Mouse (Mus musculus): ENCODE results near the gene Usp10. TPM values are rescaled to one million over a fixed set of nuclear protein-coding genes. Genes with fewer than 3 reads are reported as not detected.
A peak's percentile ranks its signal among the peaks of the same experiment; 100 is the strongest.

The Usp10 gene
- polyA plus RNA-seq, 1 experiment from 2014 or later: 90.5 TPM

DNA sequence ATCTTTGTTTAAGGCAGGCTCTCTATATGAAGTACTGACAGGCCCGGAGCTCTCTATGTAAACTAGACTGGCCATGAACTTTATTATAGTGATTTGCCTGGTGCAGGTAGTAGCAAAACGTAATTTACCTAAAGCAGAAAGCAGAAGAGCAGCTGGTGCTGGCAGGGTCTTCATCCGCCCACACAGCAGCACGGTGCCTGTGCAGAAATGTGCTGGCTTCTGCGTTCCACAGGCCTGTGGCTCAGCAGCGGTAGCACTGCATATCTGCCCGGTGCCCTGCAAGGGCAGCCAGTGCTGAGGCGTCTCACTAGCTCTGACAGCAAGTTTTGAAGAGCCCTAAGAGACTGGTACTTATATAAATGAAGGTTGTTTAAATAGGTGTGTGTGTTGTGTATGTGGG, 45.2 kb downstream of the Usp10 start:
- H3K36me3 ChIP-seq (ENCODE audit: control insufficient read depth, insufficient read depth, low read length): peaks cover 79% of the 10 kb centered on the region
- no peaks in the 10 kb centered on the region for H3K9me3 ChIP-seq (ENCODE audit: control insufficient read depth, low read length)
- WGBS: 94% methylated on average over 8 of the region's 8 CpGs
- H3K4me2 ChIP-seq (ENCODE audit: low read depth, low read length): no peak overlapping the region
- H3K9ac ChIP-seq (ENCODE audit: low read depth, low read length): no peak overlapping the region
- no peaks in the 10 kb centered on the region for H3K4me1 ChIP-seq (ENCODE audit: control insufficient read depth, insufficient read depth, low read length)
- H3K27me3 ChIP-seq (replicated peaks; ENCODE audit: control insufficient read depth, insufficient read depth, low read length): no peaks in the 10 kb centered on the region
- no peak overlapping the region for H3K4me3 ChIP-seq (ENCODE audit: low read depth, low read length)
- no peak for ATAC-seq (ENCODE audit: low read depth)
- no peak overlapping the region for H3K27ac ChIP-seq (replicated peaks; ENCODE audit: low read depth, low read length)
- no peak for DNase-seq (ENCODE audit: low spot score)

DNA sequence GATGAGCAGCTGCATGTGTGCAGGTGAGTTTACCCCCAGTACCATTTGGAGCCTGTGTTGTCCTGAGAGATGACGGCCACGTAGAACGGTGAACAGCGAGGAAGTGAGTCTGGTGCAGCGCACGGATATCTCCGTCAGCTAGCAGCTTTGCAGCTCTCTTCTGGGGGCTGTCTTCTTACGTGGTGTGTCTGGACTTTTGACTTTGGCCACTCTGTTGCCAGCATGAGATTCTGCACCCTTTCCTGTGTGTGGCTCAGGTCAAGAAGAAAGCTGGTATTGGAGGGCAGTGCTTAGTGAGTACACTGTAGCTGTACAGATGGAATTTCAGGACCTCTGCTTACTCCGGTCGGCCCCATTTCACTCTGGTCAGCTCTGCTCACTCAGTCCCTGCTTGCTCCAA, 47.9 kb downstream of the Usp10 start:
- H3K27ac ChIP-seq (replicated peaks; ENCODE audit: low read depth, low read length): no peak overlapping the region
- DNase-seq (ENCODE audit: low spot score): no peak
- no peaks in the 10 kb centered on the region for H3K4me1 ChIP-seq (ENCODE audit: control insufficient read depth, insufficient read depth, low read length)
- 92% methylated on average over 10 of the region's 10 CpGs for WGBS
- ATAC-seq (ENCODE audit: low read depth): no peak
- no peaks in the 10 kb centered on the region for H3K27me3 ChIP-seq (replicated peaks; ENCODE audit: control insufficient read depth, insufficient read depth, low read length)
- H3K9me3 ChIP-seq (ENCODE audit: control insufficient read depth, low read length): no peaks in the 10 kb centered on the region
- H3K4me3 ChIP-seq (ENCODE audit: low read depth, low read length): no peak overlapping the region
- H3K4me2 ChIP-seq (ENCODE audit: low read depth, low read length): no peak overlapping the region
- peaks cover 52% of the 10 kb centered on the region for H3K36me3 ChIP-seq (ENCODE audit: control insufficient read depth, insufficient read depth, low read length)
- H3K9ac ChIP-seq (ENCODE audit: low read depth, low read length): no peak overlapping the region

DNA sequence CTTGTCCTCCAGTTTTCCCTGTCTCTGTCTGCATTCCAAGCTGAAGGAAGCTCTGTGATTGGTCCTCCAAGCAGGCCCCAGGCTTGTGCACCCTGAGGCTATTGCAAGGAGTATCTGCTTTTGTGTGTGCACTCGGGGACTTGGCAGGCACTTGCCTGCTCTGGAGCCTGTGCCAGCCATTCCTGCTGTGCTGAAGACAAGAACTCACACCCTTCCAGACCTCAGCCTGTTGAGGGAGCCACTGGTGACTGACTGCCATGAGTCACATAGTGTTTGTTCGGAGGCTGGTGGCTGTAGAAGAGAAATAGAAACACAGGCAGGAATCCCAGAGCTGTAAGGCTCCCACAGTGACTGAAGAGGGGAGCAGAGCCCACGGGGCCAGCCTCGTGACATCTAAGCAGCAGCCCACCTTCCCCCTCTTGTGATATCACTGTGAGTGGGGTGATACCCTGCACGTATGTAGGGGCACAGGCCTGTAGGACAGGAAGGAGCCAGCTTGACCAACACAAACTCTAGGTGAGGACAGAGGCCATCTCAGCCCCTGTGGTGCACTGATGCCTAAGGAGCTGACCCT, 50.5 kb downstream of the Usp10 start:
- peak; percentile 51 for DNase-seq (ENCODE audit: low spot score)
- Histone ChIP-seq H3K27me3 (replicated peaks; ENCODE audit: control insufficient read depth, insufficient read depth, low read length) (no peaks in the 10 kb centered on the region), H3K4me1 (ENCODE audit: control insufficient read depth, insufficient read depth, low read length) (no peaks in the 10 kb centered on the region), H3K4me3 (ENCODE audit: low read depth, low read length) (no peak overlapping the region), H3K9me3 (ENCODE audit: control insufficient read depth, low read length) (no peaks in the 10 kb centered on the region), H3K36me3 (ENCODE audit: control insufficient read depth, insufficient read depth, low read length) (peaks cover 27% of the 10 kb centered on the region), H3K9ac (ENCODE audit: low read depth, low read length) (no peak overlapping the region), H3K27ac (replicated peaks; ENCODE audit: low read depth, low read length) (no peak overlapping the region), H3K4me2 (ENCODE audit: low read depth, low read length) (no peak overlapping the region)
- ATAC-seq (ENCODE audit: low read depth): peak; percentile 62; the same call in 1 of the 2 replicates
- WGBS: 43% methylated on average over 5 of the region's 5 CpGs

DNA sequence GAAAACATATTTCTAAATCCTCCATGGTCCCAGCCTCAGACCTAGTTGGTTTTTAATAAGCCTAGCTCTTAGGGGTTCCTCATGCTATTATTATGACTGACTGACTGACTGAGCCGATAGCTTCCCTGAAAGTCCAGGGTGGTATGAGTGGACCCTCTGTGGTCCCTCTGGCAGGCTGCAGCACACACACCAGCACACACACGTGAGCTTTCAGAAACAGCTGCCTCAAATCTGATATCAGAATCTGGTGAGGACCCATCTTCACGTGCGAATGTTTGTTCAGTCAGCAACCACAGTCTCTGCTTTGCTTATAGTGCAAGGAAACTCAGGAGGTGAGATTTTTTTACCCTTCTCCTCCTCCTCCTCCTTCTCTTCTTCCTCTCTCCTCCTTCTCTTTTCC, 54.7 kb downstream of the Usp10 start:
- no peak overlapping the region for H3K4me3 ChIP-seq (ENCODE audit: low read depth, low read length)
- peaks cover 5% of the 10 kb centered on the region; the same call in 1 of the 2 replicates for H3K9me3 ChIP-seq (ENCODE audit: control insufficient read depth, low read length)
- no peaks in the 10 kb centered on the region for H3K36me3 ChIP-seq (ENCODE audit: control insufficient read depth, insufficient read depth, low read length)
- no peak overlapping the region for H3K9ac ChIP-seq (ENCODE audit: low read depth, low read length)
- 65% methylated on average over 4 of the region's 4 CpGs for WGBS
- no peak for DNase-seq (ENCODE audit: low spot score)
- 0 out of 2 replicates have a peak overlapping the region, but pooled peaks have one; percentile 15 for H3K27ac ChIP-seq (replicated peaks; ENCODE audit: low read depth, low read length)
- H3K27me3 ChIP-seq (replicated peaks; ENCODE audit: control insufficient read depth, insufficient read depth, low read length): no peaks in the 10 kb centered on the region
- ATAC-seq (ENCODE audit: low read depth): no peak
- H3K4me1 ChIP-seq (ENCODE audit: control insufficient read depth, insufficient read depth, low read length): no peaks in the 10 kb centered on the region
- no peak overlapping the region for H3K4me2 ChIP-seq (ENCODE audit: low read depth, low read length)

DNA sequence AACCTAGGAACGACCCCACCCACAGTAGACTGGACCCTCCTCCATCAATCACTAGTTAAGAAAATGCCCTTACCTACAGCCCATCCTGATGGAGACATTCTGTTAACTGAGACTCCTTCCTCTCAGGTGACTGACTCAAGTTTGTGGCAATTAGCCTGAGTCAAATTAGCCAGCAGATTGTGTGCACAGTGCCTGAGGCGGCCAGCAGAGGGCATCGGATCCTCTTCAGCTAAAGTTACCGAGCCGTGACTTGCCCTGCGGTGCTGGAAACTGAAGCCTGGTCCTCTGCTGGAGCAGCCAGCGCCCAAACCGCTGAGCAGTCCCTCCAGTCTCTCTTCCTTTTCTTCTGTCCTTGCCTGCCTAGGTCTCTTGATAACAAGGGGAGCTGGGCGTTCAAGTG, 57.3 kb downstream of the Usp10 start:
- no peak for DNase-seq (ENCODE audit: low spot score)
- Histone ChIP-seq H3K9me3 (ENCODE audit: control insufficient read depth, low read length) (peaks cover 5% of the 10 kb centered on the region; the same call in 1 of the 2 replicates), H3K9ac (ENCODE audit: low read depth, low read length) (no peak overlapping the region), H3K27ac (replicated peaks; ENCODE audit: low read depth, low read length) (no peak overlapping the region), H3K4me3 (ENCODE audit: low read depth, low read length) (no peak overlapping the region), H3K4me2 (ENCODE audit: low read depth, low read length) (no peak overlapping the region), H3K36me3 (ENCODE audit: control insufficient read depth, insufficient read depth, low read length) (no peaks in the 10 kb centered on the region), H3K27me3 (replicated peaks; ENCODE audit: control insufficient read depth, insufficient read depth, low read length) (no peaks in the 10 kb centered on the region), H3K4me1 (ENCODE audit: control insufficient read depth, insufficient read depth, low read length) (no peaks in the 10 kb centered on the region)
- 87% methylated on average over 9 of the region's 9 CpGs for WGBS
- no peak for ATAC-seq (ENCODE audit: low read depth)

DNA sequence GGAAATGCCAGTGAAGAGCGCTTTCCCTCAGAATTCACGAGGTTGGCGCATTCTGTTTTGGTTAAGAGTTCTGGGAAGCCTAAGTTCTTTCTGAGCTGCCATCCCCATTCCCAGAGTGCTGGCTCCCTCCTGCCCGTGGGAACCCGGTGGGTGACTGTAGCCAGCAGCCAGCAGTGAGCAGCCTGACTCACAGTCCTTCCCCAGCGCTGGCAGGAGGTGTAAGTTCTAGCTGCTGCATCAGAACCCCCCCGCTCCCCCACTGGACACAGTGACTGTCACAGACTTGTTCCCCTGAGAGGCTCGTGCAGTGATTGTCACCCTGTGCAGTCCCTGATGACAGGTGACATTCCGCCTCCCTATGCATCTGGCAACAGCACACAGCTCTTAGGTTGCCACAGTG, 60.0 kb downstream of the Usp10 start:
- no peaks in the 10 kb centered on the region for H3K36me3 ChIP-seq (ENCODE audit: control insufficient read depth, insufficient read depth, low read length)
- no peaks in the 10 kb centered on the region for H3K4me1 ChIP-seq (ENCODE audit: control insufficient read depth, insufficient read depth, low read length)
- peaks cover 5% of the 10 kb centered on the region; the same call in 1 of the 2 replicates for H3K9me3 ChIP-seq (ENCODE audit: control insufficient read depth, low read length)
- no peak overlapping the region for H3K9ac ChIP-seq (ENCODE audit: low read depth, low read length)
- WGBS: 80% methylated on average over 8 of the region's 9 CpGs
- DNase-seq (ENCODE audit: low spot score): no peak
- no peaks in the 10 kb centered on the region for H3K27me3 ChIP-seq (replicated peaks; ENCODE audit: control insufficient read depth, insufficient read depth, low read length)
- H3K4me3 ChIP-seq (ENCODE audit: low read depth, low read length): no peak overlapping the region
- no peak for ATAC-seq (ENCODE audit: low read depth)
- H3K4me2 ChIP-seq (ENCODE audit: low read depth, low read length): no peak overlapping the region
- no peak overlapping the region for H3K27ac ChIP-seq (replicated peaks; ENCODE audit: low read depth, low read length)

DNA sequence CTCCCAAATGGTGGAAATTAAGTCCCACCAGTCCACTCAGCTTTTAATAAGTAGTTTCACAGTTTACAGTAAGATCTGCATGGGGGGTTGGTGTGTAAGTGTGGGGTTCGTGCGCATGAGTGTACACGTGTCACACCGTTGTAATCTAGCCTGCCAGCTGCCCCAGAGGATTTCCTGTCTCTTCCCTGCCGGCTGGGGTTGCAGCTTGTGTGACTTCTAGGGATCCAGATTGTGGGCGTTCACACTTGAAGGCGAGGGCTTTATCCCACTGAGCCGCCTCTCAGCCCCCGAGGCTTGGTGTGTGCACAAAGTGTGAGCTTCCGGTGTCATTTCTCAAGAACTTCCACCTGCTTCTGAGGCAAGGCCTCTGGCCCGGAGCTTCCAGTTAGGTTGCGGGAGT, 62.4 kb downstream of the Usp10 start:
- no peak overlapping the region for H3K4me2 ChIP-seq (ENCODE audit: low read depth, low read length)
- H3K9ac ChIP-seq (ENCODE audit: low read depth, low read length): no peak overlapping the region
- H3K27ac ChIP-seq (replicated peaks; ENCODE audit: low read depth, low read length): no peak overlapping the region
- H3K36me3 ChIP-seq (ENCODE audit: control insufficient read depth, insufficient read depth, low read length): no peaks in the 10 kb centered on the region
- H3K4me3 ChIP-seq (ENCODE audit: low read depth, low read length): no peak overlapping the region
- H3K27me3 ChIP-seq (replicated peaks; ENCODE audit: control insufficient read depth, insufficient read depth, low read length): no peaks in the 10 kb centered on the region
- peaks cover 2% of the 10 kb centered on the region; the same call in 1 of the 2 replicates for H3K9me3 ChIP-seq (ENCODE audit: control insufficient read depth, low read length)
- 66% methylated on average over 12 of the region's 12 CpGs for WGBS
- DNase-seq (ENCODE audit: low spot score) (peak; percentile 43), ATAC-seq (ENCODE audit: low read depth) (no peak)
- H3K4me1 ChIP-seq (ENCODE audit: control insufficient read depth, insufficient read depth, low read length): no peaks in the 10 kb centered on the region

DNA sequence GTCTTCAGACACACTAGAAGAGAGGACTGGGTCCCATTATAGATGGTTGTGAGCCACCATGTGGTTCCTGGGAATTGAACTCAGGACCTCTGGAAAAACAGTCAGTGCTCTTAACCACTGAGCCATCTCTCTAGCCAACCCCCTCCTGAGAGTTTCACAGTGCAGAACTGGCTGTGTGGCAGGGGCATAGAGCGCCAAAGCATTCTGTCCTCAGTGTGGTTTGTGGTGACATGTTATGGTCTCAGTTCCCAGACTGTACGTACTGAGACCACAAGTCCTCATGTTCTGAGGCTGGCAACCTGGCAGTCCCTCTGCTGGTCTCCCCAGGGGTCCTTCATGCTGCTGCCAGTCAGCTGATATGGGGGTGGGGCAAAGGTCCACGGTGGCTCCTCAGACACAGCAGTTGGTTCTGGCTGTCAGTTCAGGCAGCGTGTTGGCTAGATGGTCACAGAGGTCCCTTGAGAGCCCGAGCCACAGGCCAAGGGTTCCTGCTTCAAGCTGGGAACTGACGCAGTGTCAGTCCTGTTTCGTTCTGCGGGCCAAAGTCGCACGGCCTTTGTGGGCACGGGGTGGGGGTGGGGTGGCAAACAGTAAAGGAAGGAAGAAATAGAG, 68.7 kb downstream of the Usp10 start:
- Histone ChIP-seq H3K4me2 (ENCODE audit: low read depth, low read length) (no peak overlapping the region), H3K27me3 (replicated peaks; ENCODE audit: control insufficient read depth, insufficient read depth, low read length) (no peaks in the 10 kb centered on the region), H3K9me3 (ENCODE audit: control insufficient read depth, low read length) (no peaks in the 10 kb centered on the region), H3K9ac (ENCODE audit: low read depth, low read length) (no peak overlapping the region), H3K4me1 (ENCODE audit: control insufficient read depth, insufficient read depth, low read length) (no peaks in the 10 kb centered on the region), H3K27ac (replicated peaks; ENCODE audit: low read depth, low read length) (no peak overlapping the region), H3K4me3 (ENCODE audit: low read depth, low read length) (no peak overlapping the region), H3K36me3 (ENCODE audit: control insufficient read depth, insufficient read depth, low read length) (no peaks in the 10 kb centered on the region)
- ATAC-seq (ENCODE audit: low read depth): no peak
- WGBS: 66% methylated on average over 11 of the region's 11 CpGs
- no peak for DNase-seq (ENCODE audit: low spot score)

DNA sequence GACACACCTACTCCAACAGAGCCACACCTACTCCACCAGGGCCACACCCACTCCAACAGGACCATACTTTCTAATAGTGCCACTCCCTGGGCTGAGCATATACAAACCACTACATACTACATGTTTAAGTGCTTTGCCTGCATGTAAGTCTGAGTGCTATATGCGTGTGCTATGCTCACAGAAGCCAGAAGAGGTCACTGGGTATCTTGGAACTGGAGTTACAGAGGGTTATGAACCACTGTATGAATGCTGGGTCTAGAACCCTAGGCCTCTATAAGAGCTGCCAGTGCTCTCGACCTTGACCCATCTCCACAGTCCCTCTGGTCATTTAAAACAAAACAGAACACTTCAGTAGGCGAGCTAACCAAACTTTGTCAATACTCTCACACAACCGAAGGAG, 71.1 kb downstream of the Usp10 start:
- Histone ChIP-seq H3K9ac (ENCODE audit: low read depth, low read length) (no peak overlapping the region), H3K36me3 (ENCODE audit: control insufficient read depth, insufficient read depth, low read length) (no peaks in the 10 kb centered on the region), H3K9me3 (ENCODE audit: control insufficient read depth, low read length) (no peaks in the 10 kb centered on the region), H3K4me2 (ENCODE audit: low read depth, low read length) (no peak overlapping the region), H3K4me1 (ENCODE audit: control insufficient read depth, insufficient read depth, low read length) (no peaks in the 10 kb centered on the region), H3K27ac (replicated peaks; ENCODE audit: low read depth, low read length) (no peak overlapping the region), H3K4me3 (ENCODE audit: low read depth, low read length) (no peak overlapping the region), H3K27me3 (replicated peaks; ENCODE audit: control insufficient read depth, insufficient read depth, low read length) (no peaks in the 10 kb centered on the region)
- 77% methylated on average over 4 of the region's 4 CpGs for WGBS
- no peak for ATAC-seq (ENCODE audit: low read depth)
- no peak for DNase-seq (ENCODE audit: low spot score)
